ENCODE assay signal across 17 mouse cellular contexts in the genomic region with DNA sequence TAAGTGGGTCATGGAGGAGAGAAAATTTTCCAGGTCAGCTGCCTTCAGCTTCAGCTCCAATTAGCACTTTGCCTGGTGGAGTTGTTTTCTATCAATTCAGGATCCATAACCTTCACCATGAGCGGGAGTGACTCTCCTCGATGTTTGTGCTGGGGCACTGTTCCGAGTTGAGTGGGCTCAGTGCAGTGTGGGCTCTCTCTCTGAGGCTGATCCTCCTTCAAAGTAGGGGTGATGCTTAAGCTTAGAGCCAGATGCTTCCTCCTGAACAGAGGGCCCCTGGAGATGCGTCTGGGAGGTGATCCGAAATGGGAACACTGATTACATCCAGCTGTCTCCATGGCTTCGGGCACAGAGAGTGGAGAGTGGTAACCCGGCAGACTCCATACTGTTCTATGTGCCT.
A peak's percentile ranks its signal among the peaks of the same experiment; 100 is the strongest.
DNase-seq lines count a peak whose midpoint lies in the region; ATAC-seq and TF ChIP-seq lines count a peak whose summit lies in the region.
"Had no signal": no experiment of that assay in that cellular context is flagged by ENCODE, and none has a peak within 500 bp of the region (broad histone marks: within the 10 kb centered on the region; RNA-seq: fewer than 3 reads in every experiment).

No protein-coding gene starts in this region.

- DNase-seq in layer of hippocampus, adult 2 months (ENCODE audit: low spot score in 2 of 2), result no peak
- DNase-seq in layer of hippocampus, adult 8-10 months (ENCODE audit: low spot score in 2 of 2), result no peak
- DNase-seq in embryonic facial prominence, embryonic 10.5 days (ENCODE audit: low spot score), result peak; percentile 20
- peak; percentile 61 for DNase-seq in embryonic facial prominence, embryonic 14.5 days (ENCODE audit: low spot score)
- peak; percentile 27 for DNase-seq in retina, postnatal 7 days (ENCODE audit: low read depth, low spot score)
- DNase-seq in gastrocnemius, postnatal 25 days, result no peak
- DNase-seq in adrenal gland, postnatal 10 days, result no peak
- DNase-seq: cerebellum, adult 11 months; cerebellum, adult 9-11 months; cerebellum, postnatal 36 days; forebrain, postnatal 0 days had no signal

- no peaks in the 10 kb centered on the region for H3K9me3 ChIP-seq in embryonic facial prominence, embryonic 10.5 days
- H3K9me3 ChIP-seq in embryonic facial prominence, embryonic 14.5 days (ENCODE audit: control insufficient read depth, low read length), result no peaks in the 10 kb centered on the region
- H3K9me3 ChIP-seq: embryonic facial prominence, embryonic 13.5 days; forebrain, embryonic 13.5 days; heart, embryonic 12.5 days; hindbrain, embryonic 10.5 days; intestine, embryonic 15.5 days had no signal

- H3K4me2 ChIP-seq in embryonic facial prominence, embryonic 14.5 days (ENCODE audit: low read depth, low read length), result no peak overlapping the region
- H3K4me2 ChIP-seq: embryonic facial prominence, embryonic 13.5 days; forebrain, embryonic 13.5 days; heart, embryonic 12.5 days; hindbrain, embryonic 14.5 days; intestine, embryonic 15.5 days had no signal

- H3K27me3 ChIP-seq in embryonic facial prominence, embryonic 10.5 days (replicated peaks; ENCODE audit: low read depth, poor library complexity, severe bottlenecking), result no peaks in the 10 kb centered on the region
- no peaks in the 10 kb centered on the region for H3K27me3 ChIP-seq in embryonic facial prominence, embryonic 14.5 days (replicated peaks; ENCODE audit: control insufficient read depth, insufficient read depth, low read length)
- H3K27me3 ChIP-seq: embryonic facial prominence, embryonic 13.5 days; forebrain, embryonic 13.5 days; heart, embryonic 12.5 days; intestine, embryonic 15.5 days had no signal

- ATAC-seq in embryonic facial prominence, embryonic 14.5 days (ENCODE audit: low read depth), result peak; percentile 74
- ATAC-seq: forebrain, embryonic 13.5 days; forebrain, postnatal 0 days; intestine, embryonic 15.5 days had no signal

- WGBS in embryonic facial prominence, embryonic 10.5 days, result 56% methylated on average over 7 of the region's 7 CpGs
- 32% methylated on average over 7 of the region's 7 CpGs for WGBS in embryonic facial prominence, embryonic 14.5 days

- peaks cover 33% of the 10 kb centered on the region for H3K4me1 ChIP-seq in embryonic facial prominence, embryonic 10.5 days
- peaks cover 11% of the 10 kb centered on the region; the same call in 1 of the 2 replicates for H3K4me1 ChIP-seq in embryonic facial prominence, embryonic 14.5 days (ENCODE audit: control insufficient read depth, insufficient read depth, low read length)
- H3K4me1 ChIP-seq: intestine, embryonic 15.5 days had no signal

- H3K4me3 ChIP-seq in layer of hippocampus, adult 2 months, result no peak overlapping the region
- H3K4me3 ChIP-seq in embryonic facial prominence, embryonic 10.5 days, result no peak overlapping the region
- no peak overlapping the region for H3K4me3 ChIP-seq in embryonic facial prominence, embryonic 14.5 days (ENCODE audit: low read depth, low read length)
- H3K4me3 ChIP-seq: embryonic facial prominence, embryonic 13.5 days; forebrain, embryonic 13.5 days; heart, embryonic 12.5 days; hindbrain, embryonic 10.5 days; intestine, embryonic 15.5 days had no signal

- peak overlapping the region; percentile 36; the same call in 1 of the 2 replicates for H3K27ac ChIP-seq in layer of hippocampus, adult 2 months
- no peak overlapping the region for H3K27ac ChIP-seq in embryonic facial prominence, embryonic 10.5 days (replicated peaks)
- no peak overlapping the region for H3K27ac ChIP-seq in embryonic facial prominence, embryonic 14.5 days (replicated peaks; ENCODE audit: low read depth, low read length)
- H3K27ac ChIP-seq: embryonic facial prominence, embryonic 13.5 days; forebrain, embryonic 13.5 days; hindbrain, embryonic 10.5 days; hindbrain, embryonic 14.5 days; intestine, embryonic 15.5 days had no signal

- no peaks in the 10 kb centered on the region for H3K36me3 ChIP-seq in embryonic facial prominence, embryonic 10.5 days (replicated peaks)
- H3K36me3 ChIP-seq in embryonic facial prominence, embryonic 14.5 days (ENCODE audit: control insufficient read depth, insufficient read depth, low read length), result no peaks in the 10 kb centered on the region
- H3K36me3 ChIP-seq: embryonic facial prominence, embryonic 13.5 days; heart, embryonic 12.5 days; hindbrain, embryonic 10.5 days; intestine, embryonic 15.5 days had no signal

- no peak for TF ChIP-seq CTCF in layer of hippocampus, adult 2 months (conservative IDR thresholded peaks at IDR 0.05)

- no peak overlapping the region for H3K9ac ChIP-seq in embryonic facial prominence, embryonic 14.5 days (ENCODE audit: low read depth, low read length)
- H3K9ac ChIP-seq: embryonic facial prominence, embryonic 13.5 days; forebrain, embryonic 13.5 days; forebrain, postnatal 0 days; heart, embryonic 12.5 days; hindbrain, embryonic 14.5 days; intestine, embryonic 15.5 days had no signal

Comparison
In these comparisons a context has a peak if more than half of its experiments do, and no peak if none do; other contexts are left out.
1. DNase-seq: peak in embryonic facial prominence, embryonic 10.5 days (single experiment), embryonic facial prominence, embryonic 14.5 days (single experiment) and retina, postnatal 7 days (single experiment); none in layer of hippocampus, adult 2 months (0 of 2), layer of hippocampus, adult 8-10 months (0 of 2), gastrocnemius, postnatal 25 days (single experiment) and adrenal gland, postnatal 10 days (single experiment).